Mouse (Mus musculus): Measurements from ENCODE around the gene Zbtb39.

GRCm38 (mm10) chr10:127712736-127713135 lies 26.6 kb upstream of the Zbtb39 start:
- TF ChIP-seq CTCF (IDR thresholded peaks at IDR 0.05; ENCODE audit: low read depth, low read length) (no peak), POLR2A (IDR thresholded peaks at IDR 0.05; ENCODE audit: extremely low read depth, insufficient read depth, low read length) (no peak)

Data from liver, adult 2 months (tissue).